Mouse (Mus musculus) small intestine, adult 2 months (tissue): ENCODE data around the gene Pxdn.

ENCODE experiments used
- CTCF ChIP-seq: fragments of 200-500 bp; IDR thresholded peaks from 2 replicates; pipeline ENCODE4 v1.5.1; 2012; ENCODE audit warnings: low read depth, mild to moderate bottlenecking, control low read depth, inconsistent platforms, low read length, moderate library complexity, mixed read lengths; ENCODE audit not compliant: insufficient replicate concordance, insufficient read length; ENCODE audit errors: extremely low read depth
- POLR2A ChIP-seq: fragments of 200-500 bp; IDR thresholded peaks from 2 replicates; pipeline ENCODE4 v1.6.1; 2012; ENCODE audit warnings: low read depth, mild to moderate bottlenecking, control low read depth, inconsistent platforms, low read length, moderate library complexity

DNA sequence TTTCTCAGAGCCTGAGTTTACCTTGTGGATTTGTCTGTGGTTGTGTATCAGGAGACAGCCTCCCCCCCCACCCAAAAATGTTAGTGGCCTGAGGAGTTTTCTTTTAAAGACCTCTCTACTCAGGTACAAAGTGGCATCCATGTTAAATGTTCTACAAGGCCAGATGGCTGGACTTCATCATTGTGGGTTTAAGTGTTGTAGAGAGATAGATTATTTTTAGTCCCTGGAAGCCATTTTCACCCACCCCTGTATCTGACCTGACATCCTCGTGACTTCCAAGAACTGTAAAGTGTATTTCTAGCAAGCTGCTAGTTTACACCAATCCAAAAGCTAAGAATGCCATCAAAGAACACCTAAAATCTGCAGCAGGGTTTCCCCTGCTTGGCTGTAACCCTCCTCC, 6.8 kb upstream of the Pxdn start:
- no peak for TF ChIP-seq POLR2A
- TF ChIP-seq CTCF = no peak
